ENCODE assay signal across 13 mouse cellular contexts in genomic region chr17:5801761-5802655, GRCm38 (mm10). TPM values are rescaled to one million over a fixed set of nuclear protein-coding genes. Genes with fewer than 3 reads are reported as not detected.
DNase-seq lines count a peak whose midpoint lies in the region; ATAC-seq and TF ChIP-seq lines count a peak whose summit lies in the region.
"Had no signal": no experiment of that assay in that cellular context is flagged by ENCODE, and none has a peak within 500 bp of the region (broad histone marks: within the 10 kb centered on the region; RNA-seq: fewer than 3 reads in every experiment).

No protein-coding gene starts in this region.

- no peaks in the 10 kb centered on the region for H3K27me3 ChIP-seq in erythroblast, embryonic 14.5 days (ENCODE audit: control insufficient read depth)
- no peaks in the 10 kb centered on the region for H3K27me3 ChIP-seq in MEL (ENCODE audit: control insufficient read depth in 1 of 2, insufficient read depth in 2 of 2, low read length in 2 of 2)
- H3K27me3 ChIP-seq in liver, embryonic 11.5 days (replicated peaks; ENCODE audit: control insufficient read depth, insufficient read depth, low read length), result no peaks in the 10 kb centered on the region

- H3K4me2 ChIP-seq in liver, embryonic 11.5 days, result peak overlapping the region; percentile 11

- peak overlapping the region; percentile 22 for H3K27ac ChIP-seq in MEL (ENCODE audit: control insufficient read depth, low read depth, low read length)
- no peak overlapping the region for H3K27ac ChIP-seq in liver, embryonic 11.5 days (ENCODE audit: low read depth, low read length)
- H3K27ac ChIP-seq in left cerebral cortex, adult 2 months, result no peak overlapping the region

- no peak for TF ChIP-seq CTCF in MEL (IDR thresholded peaks at IDR 0.05 in 2 of 3, conservative IDR thresholded peaks at IDR 0.05 in 1 of 3; ENCODE audit: control insufficient read depth in 1 of 3, insufficient read depth in 1 of 3, low read depth in 2 of 3, low read length in 3 of 3, poor library complexity in 1 of 3, severe bottlenecking in 1 of 3)
- TF ChIP-seq CTCF in left cerebral cortex, adult 2 months (IDR thresholded peaks at IDR 0.05), result no peak

- peaks cover 17% of the 10 kb centered on the region for H3K79me2 ChIP-seq in MEL (ENCODE audit: control insufficient read depth, insufficient read depth, low read length, poor library complexity)

- WGBS in liver, embryonic 11.5 days, result 36% methylated on average over 17 of the region's 17 CpGs

- no peaks in the 10 kb centered on the region for H3K9me3 ChIP-seq in erythroblast, embryonic 14.5 days (ENCODE audit: control insufficient read depth, low read length)
- no peaks in the 10 kb centered on the region for H3K9me3 ChIP-seq in MEL (replicated peaks; ENCODE audit: insufficient read depth, low read length)
- H3K9me3 ChIP-seq in liver, embryonic 11.5 days (ENCODE audit: control insufficient read depth, low read length), result no peaks in the 10 kb centered on the region

- H3K4me3 ChIP-seq in erythroblast, embryonic 14.5 days (replicated peaks), result peak overlapping the region; percentile 10
- no peak overlapping the region for H3K4me3 ChIP-seq in MEL (ENCODE audit: control insufficient read depth in 1 of 2, insufficient read depth in 1 of 2, low read depth in 2 of 2, low read length in 2 of 2)
- H3K4me3 ChIP-seq in liver, embryonic 11.5 days (ENCODE audit: low read depth, low read length), result no peak overlapping the region
- no peak overlapping the region for H3K4me3 ChIP-seq in left cerebral cortex, adult 2 months

- TF ChIP-seq EP300 in MEL (IDR thresholded peaks at IDR 0.05; ENCODE audit: low read depth in 1 of 2, low read length in 2 of 2), result peak; percentile 60 to 72

- no peak for ATAC-seq in erythroblast, adult 5-6 weeks (replicated peaks; ENCODE audit: low FRiP score, poor library complexity, severe bottlenecking)
- ATAC-seq in liver, embryonic 11.5 days (replicated peaks; ENCODE audit: low FRiP score), result 0 out of 2 replicates have a peak, but pooled peaks have one; percentile 9
- ATAC-seq in cerebellum, adult (ENCODE audit: insufficient number of reproducible peaks, low FRiP score, low TSS enrichment), result no peak
- ATAC-seq: forebrain, postnatal 0 days had no signal

- no peak for TF ChIP-seq POLR2A in MEL (IDR thresholded peaks at IDR 0.05; ENCODE audit: control insufficient read depth in 1 of 2, insufficient read depth in 1 of 2, low read depth in 1 of 2, low read length in 2 of 2, poor library complexity in 1 of 2)

- H3K9ac ChIP-seq in MEL (ENCODE audit: control insufficient read depth, low read depth, low read length, poor library complexity, severe bottlenecking), result no peak overlapping the region
- no peak overlapping the region for H3K9ac ChIP-seq in liver, embryonic 11.5 days (ENCODE audit: low read depth, low read length)
- H3K9ac ChIP-seq: forebrain, postnatal 0 days had no signal

- DNase-seq in MEL (ENCODE audit: low read depth, low spot score), result peak; percentile 72
- no peak for DNase-seq in liver, embryonic 11.5 days (ENCODE audit: low spot score)
- DNase-seq in spleen, postnatal 36 days (ENCODE audit: low spot score in 2 of 2), result peak; percentile 63 to 68
- no peak for DNase-seq in adrenal gland, adult 18-20 months (ENCODE audit: low spot score in 2 of 2)
- no peak for DNase-seq in left cerebral cortex, adult 2 months (ENCODE audit: extremely low spot score in 1 of 2, low spot score in 2 of 2)
- DNase-seq: cerebellum, postnatal 10 days; forebrain, postnatal 0 days; heart, postnatal 14 days; layer of hippocampus, postnatal 36 days; lung, postnatal 4 days had no signal

- TF ChIP-seq RAD21 in MEL (IDR thresholded peaks at IDR 0.05; ENCODE audit: low read depth, low read length), result no peak

- intact Hi-C loops in left cerebral cortex, adult 2 months (cut with DNase I), result no loop called here

- H3K4me1 ChIP-seq in erythroblast, embryonic 14.5 days (ENCODE audit: control insufficient read depth), result peaks cover 45% of the 10 kb centered on the region
- H3K4me1 ChIP-seq in MEL (ENCODE audit: control insufficient read depth in 1 of 2, insufficient read depth in 2 of 2, low read length in 2 of 2), result peaks cover 8 to 44% of the 10 kb centered on the region in 2 experiments
- peaks cover 43% of the 10 kb centered on the region for H3K4me1 ChIP-seq in liver, embryonic 11.5 days (replicated peaks; ENCODE audit: control insufficient read depth, insufficient read depth, low read length)

- no peaks in the 10 kb centered on the region for H3K36me3 ChIP-seq in erythroblast, embryonic 14.5 days (ENCODE audit: control insufficient read depth)
- H3K36me3 ChIP-seq in MEL (ENCODE audit: control insufficient read depth in 1 of 2, insufficient read depth in 2 of 2, low read length in 2 of 2), result peaks cover 0 to 30% of the 10 kb centered on the region in 2 experiments; a peak in 2 of 4 replicates
- H3K36me3 ChIP-seq in liver, embryonic 11.5 days (ENCODE audit: control insufficient read depth, insufficient read depth, low read length), result no peaks in the 10 kb centered on the region

TF ChIP-seq in MEL, 35 proteins besides CTCF, POLR2A, EP300 and RAD21:
- TF ChIP-seq NELFE (IDR thresholded peaks at IDR 0.05; ENCODE audit: low read depth, low read length) (peak; percentile 4; the same call in 1 of the 2 replicates), TAL1 (IDR thresholded peaks at IDR 0.05; ENCODE audit: low read length) (peak; percentile 78), POLR2AphosphoS2 (IDR thresholded peaks at IDR 0.05; ENCODE audit: low read length) (no peak), USF1 (IDR thresholded peaks at IDR 0.05; ENCODE audit: low read depth, low read length) (peak; percentile 73; the same call in 1 of the 2 replicates), USF2 (IDR thresholded peaks at IDR 0.05; ENCODE audit: borderline replicate concordance in 1 of 2, insufficient read depth in 1 of 2, low read depth in 1 of 2, low read length in 2 of 2) (no peak), MAZ (IDR thresholded peaks at IDR 0.05; ENCODE audit: low read depth, low read length) (0 out of 2 replicates have a peak, but pooled peaks have one; percentile 29), GATA1 (IDR thresholded peaks at IDR 0.05; ENCODE audit: low read depth, low read length) (peak; percentile 58; the same call in 1 of the 2 replicates), RCOR1 (IDR thresholded peaks at IDR 0.05; ENCODE audit: low read depth, low read length) (no peak), TBP (IDR thresholded peaks at IDR 0.05; ENCODE audit: low read depth, low read length) (peak; percentile 25; the same call in 1 of the 2 replicates), UBTF (IDR thresholded peaks at IDR 0.05; ENCODE audit: borderline replicate concordance, insufficient read depth, low read depth, low read length) (no peak), MYB (IDR thresholded peaks at IDR 0.05; ENCODE audit: low read depth, low read length) (0 out of 2 replicates have a peak, but pooled peaks have one; percentile 48), BHLHE40 (IDR thresholded peaks at IDR 0.05; ENCODE audit: borderline replicate concordance, low read depth, low read length) (peak; percentile 52; the same call in 1 of the 2 replicates), TCF12 (IDR thresholded peaks at IDR 0.05; ENCODE audit: low read depth, low read length) (peak; percentile 61), SIN3A (IDR thresholded peaks at IDR 0.05; ENCODE audit: low read length) (peak; percentile 58), ETS1 (IDR thresholded peaks at IDR 0.05; ENCODE audit: low read depth, low read length) (peak; percentile 97), CHD1 (IDR thresholded peaks at IDR 0.05; ENCODE audit: low read depth, low read length) (no peak), ZMIZ1 (IDR thresholded peaks at IDR 0.05; ENCODE audit: low read depth, low read length) (no peak), MXI1 (IDR thresholded peaks at IDR 0.05; ENCODE audit: low read depth, low read length) (peak; percentile 49; the same call in 1 of the 2 replicates), MAFK (IDR thresholded peaks at IDR 0.05; ENCODE audit: borderline replicate concordance, low read depth, low read length) (peak; percentile 64; the same call in 1 of the 2 replicates), KAT2A (conservative IDR thresholded peaks at IDR 0.05; ENCODE audit: low read depth, low read length) (no peak)
TF ChIP-seq in MEL: peak in this region for 13.

RNA-seq across cellular contexts. Expression of gene Snx9, which starts 39.1 kb away (rescaled TPM):
- 0.20 and 0.32 TPM in 2 replicates for polyA plus RNA-seq in erythroblast, embryonic 14.5 days (2012)
- 13.3 and 16.7 TPM in 2 replicates for total RNA-seq in erythroblast, adult 5-6 weeks (2015; ENCODE audit: low replicate concordance)
- total RNA-seq in erythroblast, adult 5-6 weeks (2017; ENCODE audit: low replicate concordance), result 7.5 and 9.8 TPM in 2 replicates
- total RNA-seq in MEL (2012; rRNA removed), result 12.6 and 12.9 TPM in 2 replicates
- polyA plus RNA-seq in MEL (2012; ENCODE audit: insufficient read depth in 1 of 2, insufficient read length in 2 of 2, low read depth in 1 of 2, low replicate concordance in 2 of 2, missing spikeins in 1 of 2), result 10 to 100 TPM in 1 of 2 experiments, not detected in 1; 22.8 TPM
- 31.2 and 35.4 TPM in 2 replicates for polyA plus RNA-seq in liver, embryonic 11.5 days (2014; fragmentation: Nextera tagmentation; extraction: Ambion mirVana)
- 10 to 100 TPM; 45.3 TPM for total RNA-seq in adrenal gland, adult 18-20 months (2021)
- total RNA-seq in left cerebral cortex, adult 2 months (2021), result 10 to 100 TPM; 14.7 to 16.6 TPM

Comparison
In these comparisons a context has a peak if more than half of its experiments do, and no peak if none do; other contexts are left out.
1. DNase-seq: peak in MEL (single experiment) and spleen, postnatal 36 days (2 of 2); none in liver, embryonic 11.5 days (single experiment), adrenal gland, adult 18-20 months (0 of 2) and left cerebral cortex, adult 2 months (0 of 2).